ENCODE assay signal across 11 mouse cellular contexts in the genomic region with DNA sequence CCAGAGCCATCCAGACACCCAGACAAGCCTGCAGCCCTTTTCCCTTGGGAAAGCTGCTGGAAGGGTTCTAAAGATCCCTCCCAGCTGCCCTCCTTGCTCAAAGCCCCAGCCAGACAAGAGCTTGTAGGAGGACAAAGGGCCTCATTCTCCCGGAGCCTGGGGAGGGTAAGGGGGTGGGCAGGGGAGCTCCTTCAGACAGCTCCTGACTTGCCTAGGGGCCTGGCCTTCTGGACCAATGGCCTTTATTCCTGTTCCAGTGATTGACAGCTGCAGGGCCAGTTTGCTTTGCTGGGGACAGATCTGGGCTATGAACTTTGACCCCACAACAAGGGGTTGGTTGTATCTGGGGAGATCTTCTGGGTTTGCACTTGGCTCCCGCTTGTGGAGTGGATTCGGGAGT. TPM values are rescaled to one million over a fixed set of nuclear protein-coding genes. Genes with fewer than 3 reads are reported as not detected.
DNase-seq lines count a peak whose midpoint lies in the region; ATAC-seq and TF ChIP-seq lines count a peak whose summit lies in the region.
"Had no signal": no experiment of that assay in that cellular context is flagged by ENCODE, and none has a peak within 500 bp of the region (broad histone marks: within the 10 kb centered on the region; RNA-seq: fewer than 3 reads in every experiment).

No protein-coding gene starts in this region.

- peaks cover 3% of the 10 kb centered on the region; the same call in 1 of the 2 replicates for H3K9me3 ChIP-seq in heart, embryonic 11.5 days (replicated peaks; ENCODE audit: control insufficient read depth, low read length)
- peaks cover 5% of the 10 kb centered on the region; the same call in 1 of the 2 replicates for H3K9me3 ChIP-seq in embryonic facial prominence, embryonic 10.5 days
- no peaks in the 10 kb centered on the region for H3K9me3 ChIP-seq in hindbrain, postnatal 0 days (ENCODE audit: low read length)
- H3K9me3 ChIP-seq in midbrain, embryonic 16.5 days (replicated peaks; ENCODE audit: control insufficient read depth, low read length, poor library complexity, severe bottlenecking), result no peaks in the 10 kb centered on the region

- TF ChIP-seq CTCF in hindbrain, postnatal 0 days (IDR thresholded peaks at IDR 0.05; ENCODE audit: low read depth), result no peak
- no peak for TF ChIP-seq CTCF in heart, adult 2 months (IDR thresholded peaks at IDR 0.05)

- H3K27ac ChIP-seq in heart, embryonic 11.5 days (ENCODE audit: low read depth, low read length), result no peak overlapping the region
- peak overlapping the region; percentile 81 for H3K27ac ChIP-seq in embryonic facial prominence, embryonic 10.5 days (replicated peaks)
- peak overlapping the region; percentile 58 for H3K27ac ChIP-seq in hindbrain, postnatal 0 days
- peak overlapping the region; percentile 1; the same call in 1 of the 2 replicates for H3K27ac ChIP-seq in midbrain, embryonic 16.5 days (ENCODE audit: low read length)
- H3K27ac ChIP-seq in heart, adult 2 months, result no peak overlapping the region
- H3K27ac ChIP-seq: kidney, postnatal 0 days had no signal

- H3K36me3 ChIP-seq in heart, embryonic 11.5 days (ENCODE audit: control insufficient read depth, insufficient read depth, low read length), result no peaks in the 10 kb centered on the region
- no peaks in the 10 kb centered on the region for H3K36me3 ChIP-seq in embryonic facial prominence, embryonic 10.5 days (replicated peaks)
- no peaks in the 10 kb centered on the region for H3K36me3 ChIP-seq in hindbrain, postnatal 0 days (ENCODE audit: insufficient read depth, low read length)
- 0 out of 2 replicates have a peak, but pooled peaks cover 3% of the 10 kb centered on the region for H3K36me3 ChIP-seq in midbrain, embryonic 16.5 days (ENCODE audit: control insufficient read depth, insufficient read depth, low read length)
- H3K36me3 ChIP-seq in heart, adult 2 months (ENCODE audit: control insufficient read depth, insufficient read depth, low read length), result no peaks in the 10 kb centered on the region

- H3K4me1 ChIP-seq in heart, embryonic 11.5 days (ENCODE audit: control insufficient read depth, insufficient read depth, low read length), result no peaks in the 10 kb centered on the region
- peaks cover 40% of the 10 kb centered on the region for H3K4me1 ChIP-seq in embryonic facial prominence, embryonic 10.5 days
- H3K4me1 ChIP-seq in hindbrain, postnatal 0 days (ENCODE audit: insufficient read depth, low read length), result no peaks in the 10 kb centered on the region
- H3K4me1 ChIP-seq in midbrain, embryonic 16.5 days (ENCODE audit: control insufficient read depth, insufficient read depth, low read length), result 0 out of 2 replicates have a peak, but pooled peaks cover 2% of the 10 kb centered on the region
- peaks cover 3% of the 10 kb centered on the region for H3K4me1 ChIP-seq in heart, adult 2 months (ENCODE audit: control insufficient read depth, insufficient read depth, low read length)

- no peak overlapping the region for H3K9ac ChIP-seq in heart, embryonic 11.5 days (ENCODE audit: low read depth, low read length)
- no peak overlapping the region for H3K9ac ChIP-seq in hindbrain, postnatal 0 days (replicated peaks; ENCODE audit: low read length)
- 0 out of 2 replicates have a peak overlapping the region, but pooled peaks have one; percentile 11 for H3K9ac ChIP-seq in midbrain, embryonic 16.5 days (ENCODE audit: low read depth, low read length)
- H3K9ac ChIP-seq in heart, adult 2 months (ENCODE audit: low read depth, low read length), result no peak overlapping the region

- H3K27me3 ChIP-seq in heart, embryonic 11.5 days (ENCODE audit: control insufficient read depth, insufficient read depth, low read length), result no peaks in the 10 kb centered on the region
- no peaks in the 10 kb centered on the region for H3K27me3 ChIP-seq in embryonic facial prominence, embryonic 10.5 days (replicated peaks; ENCODE audit: low read depth, poor library complexity, severe bottlenecking)
- no peaks in the 10 kb centered on the region for H3K27me3 ChIP-seq in hindbrain, postnatal 0 days (ENCODE audit: insufficient read depth, low read length)
- H3K27me3 ChIP-seq in midbrain, embryonic 16.5 days (ENCODE audit: control insufficient read depth, insufficient read depth, low read depth, low read length), result no peaks in the 10 kb centered on the region
- H3K27me3 ChIP-seq in heart, adult 2 months (ENCODE audit: control insufficient read depth, insufficient read depth, low read length), result no peaks in the 10 kb centered on the region

- TF ChIP-seq EP300 in heart, adult 2 months (IDR thresholded peaks at IDR 0.05; ENCODE audit: insufficient read depth, low read depth, low read length), result no peak

- DNase-seq in heart, adult 11 months, result peak; percentile 90
- peak; percentile 77 for DNase-seq in embryonic facial prominence, embryonic 10.5 days (ENCODE audit: low spot score)
- DNase-seq in hindbrain, postnatal 0 days (ENCODE audit: low spot score), result peak; percentile 66
- DNase-seq in gastrocnemius, postnatal 25 days, result no peak
- DNase-seq in lung, adult 18-20 months, result no peak
- DNase-seq in heart, adult 2 months, result no peak
- DNase-seq: thymus, postnatal 14 days had no signal

- H3K4me3 ChIP-seq in heart, embryonic 11.5 days (ENCODE audit: low read depth, low read length), result no peak overlapping the region
- H3K4me3 ChIP-seq in embryonic facial prominence, embryonic 10.5 days, result no peak overlapping the region
- H3K4me3 ChIP-seq in hindbrain, postnatal 0 days (ENCODE audit: low read length), result no peak overlapping the region
- H3K4me3 ChIP-seq in midbrain, embryonic 16.5 days (ENCODE audit: low read depth, low read length), result no peak overlapping the region
- no peak overlapping the region for H3K4me3 ChIP-seq in heart, adult 2 months

- no peak for ATAC-seq in heart, embryonic 11.5 days (replicated peaks; ENCODE audit: insufficient number of reproducible peaks, low FRiP score, low TSS enrichment)
- peak; percentile 79 for ATAC-seq in hindbrain, postnatal 0 days
- ATAC-seq in midbrain, embryonic 16.5 days, result peak; percentile 36; the same call in 1 of the 2 replicates
- ATAC-seq: lung, postnatal 0 days had no signal

- intact Hi-C loops in heart, adult 2 months (cut with DNase I), result loop anchor here (5.0 kb wide), 1 partner anchor 113 kb away; no protein-coding TSS in a partner anchor

- 43% methylated on average over 3 of the region's 3 CpGs for WGBS in heart, embryonic 11.5 days (ENCODE audit: insufficient replicate concordance)
- 10% methylated on average over 3 of the region's 3 CpGs for WGBS in embryonic facial prominence, embryonic 10.5 days
- 22% methylated on average over 3 of the region's 3 CpGs for WGBS in hindbrain, postnatal 0 days
- WGBS in midbrain, embryonic 16.5 days, result 10% methylated on average over 3 of the region's 3 CpGs
- 71% methylated on average over 3 of the region's 3 CpGs for WGBS in heart, adult 2 months

- H3K79me2 ChIP-seq in heart, adult 2 months (replicated peaks; ENCODE audit: control insufficient read depth, insufficient read depth, low read length), result no peaks in the 10 kb centered on the region

- H3K4me2 ChIP-seq in heart, embryonic 11.5 days, result no peak overlapping the region
- H3K4me2 ChIP-seq in hindbrain, postnatal 0 days (ENCODE audit: low read depth, low read length), result no peak overlapping the region
- H3K4me2 ChIP-seq in midbrain, embryonic 16.5 days (ENCODE audit: low read length), result no peak overlapping the region

- no peak for TF ChIP-seq POLR2A in heart, adult 2 months (IDR thresholded peaks at IDR 0.05; ENCODE audit: insufficient read depth, low read depth, low read length)

RNA-seq across cellular contexts. Expression of gene Fbxo7, which starts 47.6 kb away (rescaled TPM):
- 25.2 and 25.5 TPM in 2 replicates for polyA plus RNA-seq in heart, embryonic 11.5 days (2014; fragmentation: Nextera tagmentation; extraction: Ambion mirVana)
- 17.8 and 19.2 TPM in 2 replicates for polyA plus RNA-seq in embryonic facial prominence, embryonic 10.5 days (2016; fragmentation: Nextera tagmentation; extraction: Ambion mirVana)
- total RNA-seq in hindbrain, postnatal 0 days (2014; rRNA removed), result 14.6 and 17.7 TPM in 2 replicates
- polyA plus RNA-seq in hindbrain, postnatal 0 days (2015; fragmentation: Nextera tagmentation; extraction: Ambion mirVana), result 30.9 and 35.6 TPM in 2 replicates
- polyA plus RNA-seq in midbrain, embryonic 16.5 days (2015; fragmentation: Nextera tagmentation; extraction: Ambion mirVana), result 18.9 and 21.6 TPM in 2 replicates
- total RNA-seq in gastrocnemius, postnatal 25 days (2021), result 10 to 100 TPM in 1 of 2 experiments, 1 to 10 TPM in 1; 6.2 to 10.1 TPM
- 10 to 100 TPM; 13.2 to 16.2 TPM for total RNA-seq in heart, adult 2 months (2021)
- 16.7 and 20.2 TPM in 2 replicates for polyA plus RNA-seq in heart, adult 2 months (2012; rRNA removed)

RNA-seq across cellular contexts. Expression of gene Bpifc, which starts 57.6 kb away (rescaled TPM):
- polyA plus RNA-seq in heart, embryonic 11.5 days (2014; fragmentation: Nextera tagmentation; extraction: Ambion mirVana), result not detected in 2 replicates
- 0.08 TPM in 1 of 2 replicates, not detected in the other for polyA plus RNA-seq in embryonic facial prominence, embryonic 10.5 days (2016; fragmentation: Nextera tagmentation; extraction: Ambion mirVana)
- total RNA-seq in hindbrain, postnatal 0 days (2014; rRNA removed), result 0.11 TPM in 1 of 2 replicates, not detected in the other
- 0.11 and 0.20 TPM in 2 replicates for polyA plus RNA-seq in hindbrain, postnatal 0 days (2015; fragmentation: Nextera tagmentation; extraction: Ambion mirVana)
- polyA plus RNA-seq in midbrain, embryonic 16.5 days (2015; fragmentation: Nextera tagmentation; extraction: Ambion mirVana), result not detected in 2 replicates
- not detected for total RNA-seq in gastrocnemius, postnatal 25 days (2021)
- not detected for total RNA-seq in heart, adult 2 months (2021)
- polyA plus RNA-seq in heart, adult 2 months (2012; rRNA removed), result not detected in 2 replicates

Comparison
In these comparisons a context has a peak if more than half of its experiments do, and no peak if none do; other contexts are left out.
1. DNase-seq: peak in heart, adult 11 months (single experiment), embryonic facial prominence, embryonic 10.5 days (single experiment) and hindbrain, postnatal 0 days (single experiment); none in gastrocnemius, postnatal 25 days (single experiment), lung, adult 18-20 months (0 of 2) and heart, adult 2 months (0 of 2).
2. H3K27ac ChIP-seq: peak in embryonic facial prominence, embryonic 10.5 days (single experiment), hindbrain, postnatal 0 days (single experiment) and midbrain, embryonic 16.5 days (single experiment); none in heart, embryonic 11.5 days (single experiment) and heart, adult 2 months (single experiment).